Mouse (Mus musculus): Measurements from ENCODE around the gene Ntm.

The Ntm gene

DNA sequence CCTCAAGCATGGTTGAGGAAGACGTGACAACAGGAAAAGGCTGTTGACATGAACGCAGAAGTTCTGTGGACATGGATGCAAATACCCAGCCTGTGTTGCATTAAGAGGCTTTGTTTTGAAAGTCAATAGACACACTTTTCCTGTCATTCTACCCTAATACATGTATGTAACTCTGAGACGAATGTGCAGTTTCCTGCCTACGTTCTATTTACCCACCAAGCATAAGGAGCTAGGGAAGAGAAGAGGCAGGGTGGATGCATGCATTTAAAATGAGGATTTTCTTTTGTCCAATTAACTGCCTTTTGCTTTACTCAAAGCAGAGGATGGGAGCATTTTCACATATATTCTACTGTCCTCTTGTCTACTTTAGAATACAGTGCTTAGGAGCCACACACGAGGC is 858.5 kb downstream of the Ntm start:
- DNase-seq = no peak

DNA sequence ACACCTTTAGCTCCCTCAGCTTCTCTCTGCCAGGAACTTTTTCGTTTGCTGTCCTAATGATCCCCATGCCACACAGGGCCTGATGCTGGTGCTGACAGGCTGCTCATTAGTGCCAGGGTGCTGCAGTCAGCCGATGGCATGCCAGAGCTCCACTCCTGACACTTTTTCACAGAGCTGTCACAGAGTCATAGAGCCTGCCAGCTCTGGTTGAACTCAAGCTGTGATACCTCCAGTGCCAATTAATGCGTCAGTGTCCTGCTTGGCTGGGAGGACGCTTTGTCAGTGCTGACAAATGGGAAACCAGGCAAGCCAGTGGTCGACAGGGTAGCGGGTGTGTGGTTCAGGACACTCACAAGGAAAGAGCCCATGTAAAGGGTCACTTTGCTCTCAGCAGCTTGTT is 858.9 kb downstream of the Ntm start:
- no peak for DNase-seq

DNA sequence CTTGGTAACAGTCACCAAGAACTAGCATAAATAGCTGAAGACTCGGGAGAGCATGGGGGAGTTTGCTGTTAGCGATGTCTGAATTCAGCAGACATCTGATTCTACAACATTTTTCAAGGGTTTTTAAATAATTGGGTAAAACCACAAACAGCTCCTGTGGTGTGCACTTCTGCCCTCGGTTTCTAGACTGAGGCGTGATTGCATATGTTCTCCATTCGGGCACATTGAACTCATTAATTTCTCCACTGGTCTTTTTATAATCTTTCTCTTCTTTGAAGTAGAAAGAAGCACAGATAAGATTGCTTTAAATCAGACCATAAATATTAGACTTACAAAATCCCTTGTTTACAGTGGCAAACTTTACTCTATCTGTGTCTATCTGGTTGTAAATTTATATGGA is 862.3 kb downstream of the Ntm start:
- no peak for DNase-seq

DNA sequence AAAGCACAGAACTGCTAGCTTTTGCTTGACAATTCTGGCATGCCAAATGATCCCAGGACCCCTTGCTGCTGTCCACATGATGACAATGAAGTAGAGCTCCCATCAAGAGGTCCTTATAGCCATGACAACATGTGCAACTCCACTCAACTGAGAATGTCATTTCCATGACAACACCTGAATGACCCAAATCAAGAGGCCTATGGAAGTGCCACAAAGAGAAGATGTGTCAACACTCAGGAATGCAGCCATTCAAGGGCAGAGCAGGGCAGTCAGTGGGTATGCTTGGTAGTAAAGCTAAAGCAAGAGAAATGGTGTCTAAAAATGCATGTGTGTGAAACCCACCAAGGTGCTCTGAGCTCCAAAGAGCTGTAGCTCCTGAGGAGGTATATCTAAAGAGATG is 870.5 kb downstream of the Ntm start:
- no peak for DNase-seq

DNA sequence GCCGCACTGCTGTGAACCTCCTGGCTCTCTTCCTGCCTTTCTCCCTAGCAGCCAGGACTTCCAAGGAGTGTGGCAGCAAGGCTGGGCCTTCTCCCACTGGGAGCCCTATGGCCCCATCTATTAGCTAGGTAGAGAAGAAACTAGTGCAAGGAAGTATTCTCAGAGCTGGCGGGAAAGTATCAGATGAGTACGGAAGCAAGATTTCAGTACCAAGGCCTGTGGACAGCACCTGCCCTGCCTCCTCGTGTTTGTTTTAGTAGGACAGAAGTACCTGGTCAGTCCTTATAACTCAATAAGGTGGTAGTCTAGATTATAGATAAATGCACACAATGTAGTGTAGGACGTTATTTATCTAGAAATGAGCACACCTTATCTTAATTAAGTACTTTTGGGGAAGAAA is 874.3 kb downstream of the Ntm start:
- no peak for DNase-seq

DNA sequence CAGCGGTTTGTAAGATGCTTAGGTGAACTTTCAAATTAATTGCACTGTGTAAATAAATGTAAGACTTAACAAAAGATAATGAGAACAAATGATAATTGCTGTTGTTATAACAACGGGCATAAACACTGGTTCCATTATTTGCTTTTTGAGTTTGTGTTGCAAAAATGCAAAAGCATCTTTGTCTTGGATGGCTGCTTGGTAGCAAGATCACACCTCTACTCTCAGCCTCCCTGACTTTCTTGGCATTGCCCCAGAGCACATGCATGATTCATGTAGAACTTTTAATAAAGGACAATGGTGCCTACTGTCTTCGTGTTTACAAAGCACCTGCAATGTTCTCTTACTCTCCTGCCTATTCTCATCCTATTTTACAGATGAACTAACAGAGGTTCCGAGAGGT is 875.3 kb downstream of the Ntm start:
- DNase-seq = no peak

DNA sequence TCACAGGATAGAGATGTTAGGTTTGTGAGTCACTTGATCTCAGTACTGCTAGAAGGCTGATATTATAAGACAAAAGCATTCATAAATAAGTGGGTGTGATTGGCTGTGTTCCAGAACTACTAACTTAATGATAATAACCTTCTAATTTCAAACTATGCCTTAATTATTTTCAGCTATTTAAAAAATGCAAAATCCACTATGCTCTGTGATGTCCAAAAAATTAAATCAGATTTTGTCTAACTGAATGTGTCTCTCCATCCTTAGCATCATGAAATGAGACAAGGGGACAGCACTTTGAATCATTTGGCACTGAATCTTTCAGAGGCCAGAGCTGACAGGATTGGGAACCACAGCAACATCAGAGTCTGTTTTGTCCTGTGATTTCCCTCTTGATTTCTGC is 875.8 kb downstream of the Ntm start:
- DNase-seq = no peak

DNA sequence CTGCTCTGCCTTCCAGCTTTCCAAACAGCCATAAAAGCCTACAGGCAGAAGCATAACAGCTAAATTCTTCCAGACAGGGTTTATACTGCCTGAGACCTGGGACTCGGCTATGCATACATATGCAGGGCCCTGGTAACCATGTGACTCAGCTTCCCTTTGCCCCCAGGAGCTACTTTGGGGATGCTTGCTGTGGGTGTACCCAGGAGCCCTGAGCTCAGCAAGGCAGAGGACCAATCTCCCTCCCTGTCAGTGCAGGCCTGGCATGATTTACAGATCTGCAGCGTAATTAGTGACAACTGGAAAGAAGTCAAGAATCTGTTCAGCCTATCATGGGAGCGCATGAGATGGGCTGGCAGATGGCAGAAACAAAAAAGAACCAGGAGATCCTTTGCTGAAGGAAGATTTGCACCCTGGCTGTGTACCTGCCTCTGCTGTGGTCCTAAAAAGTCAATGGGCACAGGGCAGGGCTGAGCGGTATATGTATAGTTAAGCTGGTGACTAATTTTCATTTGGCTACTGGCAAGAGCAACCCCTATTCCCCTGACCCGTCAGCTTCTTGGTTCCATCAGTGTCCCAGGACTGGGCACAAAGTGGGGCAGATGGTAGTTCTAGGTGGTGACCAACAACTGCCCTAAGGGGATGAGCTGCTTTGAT is 886.9 kb downstream of the Ntm start:
- DNase-seq = no peak

DNA sequence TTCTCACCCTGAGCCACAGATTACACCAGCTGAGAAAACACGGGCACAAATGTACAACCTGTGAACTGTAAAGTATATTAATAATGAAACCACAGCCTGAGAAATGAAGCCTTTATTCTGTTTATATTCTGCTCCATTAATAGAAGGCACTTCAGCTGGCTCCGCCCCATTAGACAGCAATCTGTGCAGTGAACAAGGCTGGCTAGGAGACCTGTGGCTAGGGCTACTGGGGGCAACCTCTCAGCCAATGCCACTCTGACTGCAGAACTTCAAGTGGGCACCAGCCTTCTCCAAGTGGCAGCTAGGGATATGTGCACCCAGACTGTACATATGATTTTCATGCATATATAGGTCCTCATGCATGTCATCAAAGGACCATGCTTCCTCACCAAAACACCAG is 887.7 kb downstream of the Ntm start:
- no peak for DNase-seq

DNA sequence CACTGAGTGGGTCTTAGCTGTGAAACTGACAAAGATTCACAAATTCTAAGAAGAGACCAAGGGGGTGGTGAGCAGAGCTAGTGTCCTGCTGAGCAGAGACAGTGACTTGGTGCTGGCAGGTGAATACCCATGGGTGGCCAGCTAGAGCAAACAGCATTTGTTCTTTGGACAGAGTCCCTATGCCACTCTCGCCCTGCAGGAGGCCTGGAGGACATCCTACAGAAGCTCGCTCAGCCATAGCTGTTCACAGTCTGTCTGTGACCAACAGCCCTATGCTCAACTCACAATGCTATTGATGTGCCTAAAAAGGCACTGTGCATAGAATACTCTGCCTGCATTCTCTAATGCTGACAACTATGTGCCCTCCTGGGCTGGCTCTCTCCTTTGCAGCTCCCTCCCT is 888.4 kb downstream of the Ntm start:
- no peak for DNase-seq

DNA sequence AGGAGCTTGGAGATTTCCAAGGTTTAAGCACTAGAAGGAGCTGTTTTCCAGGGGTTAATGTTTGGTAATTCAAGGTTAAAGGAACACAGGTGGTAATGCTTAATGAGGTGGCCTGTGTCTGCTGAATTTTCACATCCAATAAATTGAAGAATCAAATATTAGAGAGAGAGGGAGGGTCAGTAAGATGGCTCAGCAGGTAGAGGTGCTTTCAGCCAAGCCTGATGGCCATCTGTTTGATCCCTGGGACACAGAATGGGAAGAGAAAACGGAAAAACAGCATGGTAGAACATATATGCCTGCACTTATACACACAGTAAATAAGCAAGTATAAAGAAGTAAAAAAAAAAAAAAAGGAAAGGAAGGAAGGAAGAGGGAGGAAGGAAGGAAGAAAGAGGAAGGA is 890.9 kb downstream of the Ntm start:
- no peak for DNase-seq

DNA sequence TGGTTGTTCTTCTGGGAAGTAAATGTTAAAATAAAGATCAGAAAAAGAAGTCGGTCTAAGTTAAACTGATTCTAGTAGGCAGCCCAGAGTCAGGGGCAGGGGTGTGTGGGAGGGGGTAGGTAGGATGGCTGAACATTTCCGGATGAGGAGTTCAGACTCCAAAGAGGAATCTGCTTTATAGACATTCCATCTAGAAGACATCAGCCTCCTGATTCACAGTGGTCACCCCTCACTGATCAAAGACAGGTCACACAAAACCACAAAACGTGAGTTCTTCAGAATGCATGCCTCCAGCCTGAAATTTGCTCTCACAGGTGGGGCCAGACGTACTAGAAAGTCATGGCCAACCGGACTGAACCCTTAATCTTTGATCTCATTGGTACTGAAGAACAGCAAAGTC is 895.4 kb downstream of the Ntm start:
- no peak for DNase-seq

DNA sequence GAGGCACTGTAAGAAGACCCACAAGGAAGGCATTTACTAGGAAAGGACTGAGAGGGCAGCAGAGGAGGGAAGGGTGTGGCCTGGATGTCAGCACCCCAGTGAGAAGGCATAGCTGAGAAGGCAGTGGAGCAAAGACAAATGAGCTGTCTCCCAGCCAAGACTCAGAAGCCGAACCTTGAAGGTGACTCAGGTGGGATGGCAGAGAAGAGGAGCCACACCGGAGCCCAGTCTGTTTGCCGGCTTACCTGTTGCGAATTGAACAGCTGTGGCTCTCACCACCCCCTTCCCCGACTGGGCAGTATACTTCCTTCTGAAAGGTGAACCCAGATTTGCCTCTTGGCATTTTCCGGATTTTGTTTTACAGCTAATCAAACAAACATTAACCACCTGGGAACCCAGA is 902.6 kb downstream of the Ntm start:
- no peak for DNase-seq

DNA sequence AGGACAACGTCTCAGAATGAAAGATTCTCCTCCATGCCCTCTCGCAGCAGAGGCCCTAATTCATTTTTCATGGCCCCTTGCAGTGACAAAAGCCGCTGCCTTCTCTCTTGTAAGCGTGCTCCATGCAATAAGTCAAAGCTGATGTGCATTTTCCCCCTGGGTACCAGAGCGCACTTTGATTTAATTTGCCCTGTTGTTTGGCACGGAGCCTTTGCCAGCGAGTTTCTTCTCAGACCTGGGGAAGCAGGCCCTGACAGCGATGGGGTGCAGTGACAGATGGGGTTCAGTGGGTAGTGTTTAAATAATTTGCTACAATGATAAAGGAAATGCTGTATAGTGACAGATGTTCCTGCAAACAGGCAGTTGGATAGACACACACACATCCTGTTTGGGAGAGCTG is 904.1 kb downstream of the Ntm start:
- no peak for DNase-seq

DNA sequence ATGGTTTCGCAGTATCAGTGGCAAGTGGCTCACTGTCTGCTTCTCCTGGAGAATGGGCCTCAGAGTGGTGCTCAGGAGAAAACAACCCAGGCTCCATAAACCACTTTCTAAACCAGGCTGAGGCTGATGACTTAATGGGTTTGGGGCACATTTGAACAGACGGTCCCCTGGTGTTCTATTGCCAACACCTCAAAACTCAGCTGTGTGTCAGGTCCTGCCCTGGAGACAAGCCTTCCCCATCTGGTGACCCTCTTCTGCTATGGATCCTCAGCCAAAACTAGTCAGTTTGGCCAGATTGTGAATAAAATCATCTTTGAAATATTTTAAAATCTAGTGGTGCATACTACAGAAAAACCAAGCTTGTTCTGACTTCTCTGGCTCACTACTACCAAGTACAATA is 907.3 kb downstream of the Ntm start:
- DNase-seq = no peak

DNA sequence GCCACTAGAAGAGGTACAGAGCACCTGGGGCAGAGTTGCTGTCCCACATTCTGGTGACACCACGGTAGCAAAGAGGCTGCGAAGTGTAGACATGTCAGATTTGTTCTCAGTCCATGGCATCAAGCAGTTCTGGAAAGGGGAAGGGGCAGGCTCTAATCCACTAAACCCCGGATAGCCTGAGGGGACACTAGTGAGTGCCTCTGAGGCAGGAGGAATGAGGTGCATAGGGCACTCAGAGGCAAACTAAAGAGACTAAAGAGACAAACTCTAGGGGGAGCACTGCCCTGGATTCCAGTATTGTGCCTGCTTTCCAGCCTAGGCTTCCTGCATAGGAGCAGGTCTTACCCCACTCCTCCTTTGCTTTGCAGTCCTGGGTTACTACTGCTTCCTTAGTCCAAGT is 926.5 kb downstream of the Ntm start:
- DNase-seq = no peak

DNA sequence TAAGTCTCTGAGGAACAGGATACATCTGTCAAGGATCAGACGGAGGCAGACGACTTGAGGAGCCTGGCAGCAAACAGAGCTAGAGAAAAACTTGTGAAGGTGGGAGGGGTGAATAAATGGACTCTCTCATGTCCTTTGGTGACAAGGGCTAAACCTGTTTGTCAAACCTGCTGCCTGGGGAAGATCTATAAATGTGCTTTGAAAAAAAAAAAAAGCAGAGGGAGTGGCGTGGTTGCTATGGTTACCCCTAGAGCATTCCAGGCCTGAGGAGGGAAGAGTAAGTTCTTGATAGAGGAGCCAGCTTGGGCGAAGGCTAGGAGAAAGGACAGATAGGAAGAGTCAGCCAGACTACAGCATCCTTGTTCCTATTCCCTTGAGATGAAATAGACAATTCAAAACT is 926.9 kb downstream of the Ntm start:
- no peak for DNase-seq

DNA sequence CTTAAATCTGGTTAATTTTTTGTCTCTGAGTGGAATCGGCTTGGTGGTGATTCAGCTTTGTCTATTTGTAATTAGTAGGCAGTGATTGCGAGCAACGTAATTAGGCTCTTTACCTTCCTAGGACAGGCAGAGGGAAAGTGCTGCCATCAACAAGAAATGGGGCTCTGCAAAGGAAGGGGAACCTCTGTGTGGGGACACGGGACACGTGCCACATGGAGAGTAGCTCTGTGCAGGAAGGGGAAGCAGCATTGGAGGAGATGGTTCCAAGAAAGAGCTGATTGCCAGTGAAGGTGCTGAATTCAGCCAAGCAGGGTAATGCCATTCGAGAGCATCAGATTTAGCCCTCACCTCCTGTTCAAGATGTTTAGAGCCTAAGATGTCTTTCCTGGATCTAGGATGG is 936.5 kb downstream of the Ntm start:
- no peak for DNase-seq

DNA sequence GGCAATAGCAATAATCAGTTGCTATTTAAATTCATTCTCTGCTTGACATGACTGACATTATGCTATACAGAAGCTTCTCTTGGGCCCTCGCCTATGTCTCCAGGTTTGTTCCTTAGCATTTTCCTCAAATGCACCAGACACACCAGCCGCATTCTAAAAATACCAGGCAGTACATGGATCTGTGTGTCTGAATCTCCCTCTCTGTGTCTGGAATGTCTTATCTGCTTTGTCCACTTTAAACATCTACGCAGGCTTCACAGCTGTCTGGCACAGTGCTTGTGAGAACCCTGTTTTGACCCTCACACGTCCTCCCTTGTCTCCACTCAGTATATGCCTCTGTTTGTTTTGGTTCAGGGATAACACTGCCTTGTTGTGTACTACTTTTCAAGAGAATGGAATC is 937.3 kb downstream of the Ntm start:
- no peak for DNase-seq

DNA sequence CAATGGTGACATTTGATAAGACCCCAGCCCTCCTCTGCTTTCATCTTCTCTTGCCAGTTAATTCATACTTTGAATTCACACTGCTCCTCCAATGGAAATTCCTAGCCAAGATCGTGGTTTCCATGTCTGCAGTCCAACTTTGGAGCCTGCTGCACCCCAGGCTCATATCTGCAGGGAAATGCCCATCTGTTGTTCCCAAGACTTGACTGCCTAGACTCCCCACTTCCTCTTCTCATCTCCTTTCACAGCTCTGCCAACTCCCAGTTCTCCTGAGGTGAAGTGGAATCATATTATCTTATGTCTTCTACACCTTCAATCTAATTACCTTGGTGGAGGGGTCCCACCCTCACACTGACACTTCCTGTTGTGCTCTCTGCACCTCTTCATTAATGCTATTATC is 937.8 kb downstream of the Ntm start:
- DNase-seq = no peak

DNA sequence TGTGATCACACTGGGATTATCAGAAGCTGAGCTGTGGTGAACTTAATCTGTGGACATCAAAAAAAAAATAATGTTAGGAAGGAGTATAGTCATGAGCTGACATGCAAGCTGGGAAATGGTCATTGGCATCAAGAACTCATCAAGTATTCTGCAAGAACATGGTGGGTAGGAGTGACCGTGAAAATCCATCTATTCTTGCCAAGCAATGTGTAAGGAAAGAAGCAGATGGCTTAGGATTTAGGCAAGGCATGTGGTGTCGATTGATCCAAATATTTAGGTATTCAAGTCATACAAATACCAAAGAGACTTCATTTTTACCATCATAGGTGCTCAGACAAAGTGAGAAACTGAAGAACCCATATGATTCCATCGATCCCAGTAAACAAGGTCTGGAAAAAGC is 946.1 kb downstream of the Ntm start:
- DNase-seq = no peak

DNA sequence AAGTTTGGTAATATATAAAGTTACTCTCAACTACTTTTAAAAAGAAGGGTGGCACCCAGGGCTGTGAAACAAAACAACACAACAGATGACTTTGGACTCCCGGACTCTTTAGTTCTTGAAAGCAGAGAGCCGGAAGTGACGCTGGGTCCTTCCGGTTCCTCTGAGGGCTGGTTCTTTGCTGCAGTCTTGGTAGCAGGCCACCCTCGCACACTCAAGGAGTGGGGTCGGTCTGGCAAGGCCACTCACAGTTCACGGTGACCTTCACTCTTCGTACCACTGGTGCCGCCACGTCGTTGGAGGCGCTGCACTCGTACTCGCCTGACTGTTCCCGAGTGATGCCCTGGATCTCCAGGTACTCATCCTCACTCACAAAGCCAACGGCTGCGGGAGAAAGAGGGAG is 949.1 kb downstream of the Ntm start:
- DNase-seq = no peak

DNA sequence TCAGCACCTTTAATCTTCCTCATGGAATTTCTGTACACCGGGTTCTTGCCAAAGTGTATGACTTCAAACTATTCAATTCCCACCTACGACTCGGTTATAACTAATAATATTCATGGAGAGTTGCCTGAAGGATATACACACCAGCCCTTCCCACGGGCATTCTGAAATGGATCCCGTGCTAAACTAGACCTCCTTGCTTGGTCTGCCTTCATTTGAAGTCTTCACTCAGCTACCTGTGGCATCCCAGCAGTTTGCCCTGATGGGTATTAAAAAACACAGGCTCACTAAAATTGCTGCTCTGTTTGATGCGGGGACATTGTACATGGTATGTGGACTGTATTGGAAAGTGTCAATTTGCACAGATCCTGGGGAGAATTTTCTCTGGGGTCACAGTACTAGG is 950.4 kb downstream of the Ntm start:
- no peak for DNase-seq

DNA sequence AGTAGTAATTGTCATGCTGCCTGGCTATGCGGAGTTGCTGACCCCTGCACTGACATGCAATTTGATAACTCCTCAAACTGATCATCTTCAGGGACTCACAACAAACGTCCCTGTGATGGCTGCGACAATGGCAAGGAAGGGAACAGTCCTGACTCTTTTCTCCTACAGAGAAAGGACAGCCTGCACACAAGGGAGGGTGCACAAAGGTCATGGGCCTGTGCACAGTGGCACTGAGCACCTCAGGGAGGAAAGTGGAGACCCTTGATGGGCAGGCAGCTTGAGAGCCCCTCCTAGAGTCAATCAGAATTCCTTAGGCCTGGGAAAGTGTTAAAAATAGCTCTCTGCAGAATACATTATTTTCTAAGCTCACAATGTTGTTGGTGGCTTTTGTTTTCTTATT is 951.5 kb downstream of the Ntm start:
- DNase-seq = no peak

DNA sequence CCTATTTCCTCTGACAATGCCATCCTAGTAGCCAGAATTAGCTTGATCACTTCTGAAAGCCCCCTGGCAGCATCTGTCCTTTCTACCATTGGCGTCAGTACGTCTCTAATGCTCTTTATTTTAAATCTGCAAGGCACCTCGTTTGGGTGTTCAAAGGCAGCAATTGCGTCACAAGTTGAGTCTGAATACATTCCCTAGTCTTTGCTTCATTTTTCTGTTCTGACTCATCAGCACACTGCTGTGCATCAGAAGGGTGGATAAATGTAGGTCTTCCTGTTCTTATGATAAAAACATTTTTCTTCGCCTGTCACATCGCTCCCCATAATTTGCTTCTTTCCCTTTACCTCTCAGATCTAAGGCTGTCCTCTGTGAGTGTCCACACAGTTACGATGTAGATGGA is 958.4 kb downstream of the Ntm start:
- no peak for DNase-seq

DNA sequence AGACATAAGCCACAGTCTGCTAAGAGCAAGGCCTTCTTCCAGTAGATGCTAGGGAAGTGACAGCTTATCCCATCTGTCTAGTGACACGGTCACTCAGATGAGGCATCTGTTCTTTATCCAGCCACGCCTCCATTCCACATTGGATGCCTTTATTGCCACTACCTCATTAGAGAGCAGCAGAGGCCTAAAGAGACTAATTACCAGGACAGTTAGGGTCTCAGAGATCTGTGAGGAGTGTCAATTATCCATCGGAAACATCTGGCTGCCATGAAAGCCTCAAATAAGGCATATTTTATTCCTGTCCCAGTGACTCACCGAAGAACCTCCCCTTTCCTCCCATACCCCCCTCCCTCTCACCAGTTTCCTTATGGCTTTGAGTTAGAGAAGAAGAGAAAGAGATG is 963.0 kb downstream of the Ntm start:
- no peak for DNase-seq
